Mouse (Mus musculus): ENCODE data around the gene Rin1. TPM values are rescaled to one million over a fixed set of nuclear protein-coding genes. Genes with fewer than 3 reads are reported as not detected.
A peak's percentile ranks its signal among the peaks of the same experiment; 100 is the strongest.

Gene Rin1
- polyA plus RNA-seq, 1 experiment = 1.9 TPM

DNA sequence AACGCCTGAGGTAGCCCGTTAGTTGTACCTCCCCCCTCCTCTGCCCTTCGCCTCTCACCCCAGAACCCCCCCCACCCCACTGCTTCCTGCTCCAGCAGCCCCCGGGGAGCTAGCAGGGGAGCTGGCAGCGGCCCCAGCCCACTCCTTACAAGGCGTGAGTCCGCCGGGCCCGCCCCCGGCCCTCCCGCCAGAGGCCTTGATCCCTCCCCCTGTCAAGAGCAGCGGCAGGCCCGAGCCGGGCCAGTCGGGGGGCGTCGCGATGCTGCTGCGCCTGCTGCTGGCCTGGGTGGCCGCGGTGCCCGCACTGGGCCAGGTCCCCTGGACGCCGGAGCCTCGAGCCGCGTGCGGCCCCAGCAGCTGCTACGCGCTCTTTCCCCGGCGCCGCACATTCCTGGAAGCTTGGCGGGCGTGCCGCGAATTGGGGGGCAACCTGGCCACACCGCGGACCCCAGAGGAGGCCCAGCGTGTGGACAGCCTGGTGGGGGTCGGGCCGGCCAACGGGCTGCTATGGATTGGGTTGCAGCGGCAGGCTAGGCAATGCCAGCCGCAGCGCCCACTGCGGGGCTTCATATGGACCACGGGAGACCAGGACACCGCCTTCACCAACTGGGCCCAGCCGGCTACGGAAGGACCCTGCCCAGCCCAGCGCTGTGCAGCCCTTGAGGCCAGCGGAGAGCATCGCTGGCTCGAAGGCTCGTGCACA, 17.7 kb downstream of the Rin1 start, which contains the start of gene Cd248:
TSS of gene Cd248 (plus strand) at position 212 of the 703 bp plus-strand sequence.
- TF ChIP-seq POLR2A (IDR thresholded peaks at IDR 0.05; ENCODE audit: low read depth, low read length) = no peak
- no peak for TF ChIP-seq CTCF (IDR thresholded peaks at IDR 0.05; ENCODE audit: extremely low read depth, insufficient read depth, insufficient read length, insufficient replicate concordance)
- Histone ChIP-seq H3K27ac (ENCODE audit: insufficient read depth, low read length) (0 out of 2 replicates have a peak within 1 kb of the TSS, but pooled peaks have one; percentile 16), H3K4me1 (ENCODE audit: control insufficient read depth, insufficient read depth, insufficient read length) (peaks cover 6% of the 10 kb centered on the region), H3K27me3 (ENCODE audit: control insufficient read depth, insufficient read depth, low read length) (peaks cover 12% of the 10 kb centered on the region), H3K4me3 (ENCODE audit: extremely low read depth, insufficient read depth, insufficient read length) (peak within 1 kb of the TSS; percentile 25; the same call in 1 of the 2 replicates), H3K36me3 (ENCODE audit: control insufficient read depth, insufficient read depth, low read length) (no peaks in the 10 kb centered on the region)
- DNase-seq (ENCODE audit: low read depth in 1 of 2, low spot score in 2 of 2) = no peak
- 5% methylated on average over 50 of the region's 56 CpGs for WGBS

DNA sequence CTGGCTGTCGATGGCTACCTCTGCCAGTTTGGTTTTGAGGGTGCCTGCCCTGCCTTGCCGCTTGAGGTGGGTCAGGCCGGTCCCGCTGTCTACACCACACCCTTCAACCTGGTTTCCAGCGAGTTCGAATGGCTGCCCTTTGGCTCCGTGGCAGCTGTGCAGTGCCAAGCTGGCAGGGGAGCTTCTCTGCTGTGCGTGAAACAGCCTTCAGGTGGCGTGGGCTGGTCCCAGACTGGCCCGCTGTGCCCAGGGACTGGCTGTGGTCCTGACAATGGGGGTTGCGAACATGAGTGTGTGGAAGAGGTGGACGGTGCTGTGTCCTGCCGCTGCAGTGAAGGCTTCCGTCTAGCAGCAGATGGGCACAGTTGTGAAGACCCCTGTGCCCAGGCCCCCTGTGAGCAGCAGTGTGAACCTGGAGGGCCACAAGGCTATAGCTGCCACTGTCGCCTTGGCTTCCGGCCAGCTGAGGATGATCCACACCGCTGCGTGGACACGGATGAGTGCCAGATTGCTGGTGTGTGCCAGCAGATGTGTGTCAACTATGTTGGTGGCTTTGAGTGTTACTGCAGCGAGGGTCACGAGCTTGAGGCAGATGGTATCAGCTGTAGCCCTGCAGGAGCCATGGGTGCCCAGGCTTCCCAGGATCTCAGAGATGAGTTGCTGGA, 18.4 kb downstream of the Rin1 start:
- no peak for DNase-seq (ENCODE audit: low read depth in 1 of 2, low spot score in 2 of 2)
- Histone ChIP-seq H3K4me1 (ENCODE audit: control insufficient read depth, insufficient read depth, insufficient read length) (peaks cover 6% of the 10 kb centered on the region), H3K27ac (ENCODE audit: insufficient read depth, low read length) (no peak overlapping the region), H3K27me3 (ENCODE audit: control insufficient read depth, insufficient read depth, low read length) (peaks cover 12% of the 10 kb centered on the region), H3K36me3 (ENCODE audit: control insufficient read depth, insufficient read depth, low read length) (no peaks in the 10 kb centered on the region), H3K4me3 (ENCODE audit: extremely low read depth, insufficient read depth, insufficient read length) (peak overlapping the region; percentile 25; the same call in 1 of the 2 replicates)
- WGBS = 45% methylated on average over 21 of the region's 21 CpGs
- no peak for TF ChIP-seq POLR2A (IDR thresholded peaks at IDR 0.05; ENCODE audit: low read depth, low read length)
- TF ChIP-seq CTCF (IDR thresholded peaks at IDR 0.05; ENCODE audit: extremely low read depth, insufficient read depth, insufficient read length, insufficient replicate concordance) = no peak

DNA sequence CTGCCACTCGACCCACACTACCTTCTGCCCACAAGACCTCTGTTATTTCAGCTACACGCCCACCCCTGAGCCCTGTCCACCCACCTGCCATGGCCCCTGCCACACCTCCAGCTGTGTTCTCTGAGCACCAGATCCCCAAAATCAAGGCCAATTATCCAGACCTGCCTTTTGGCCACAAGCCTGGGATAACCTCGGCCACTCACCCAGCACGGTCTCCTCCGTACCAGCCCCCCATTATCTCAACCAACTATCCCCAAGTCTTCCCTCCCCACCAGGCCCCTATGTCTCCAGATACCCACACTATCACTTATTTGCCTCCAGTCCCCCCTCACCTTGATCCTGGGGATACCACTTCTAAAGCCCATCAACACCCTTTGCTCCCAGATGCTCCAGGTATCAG, 19.2 kb downstream of the Rin1 start:
- H3K4me1 ChIP-seq (ENCODE audit: control insufficient read depth, insufficient read depth, insufficient read length) = peaks cover 6% of the 10 kb centered on the region
- H3K36me3 ChIP-seq (ENCODE audit: control insufficient read depth, insufficient read depth, low read length) = no peaks in the 10 kb centered on the region
- TF ChIP-seq POLR2A (IDR thresholded peaks at IDR 0.05; ENCODE audit: low read depth, low read length) (no peak), CTCF (IDR thresholded peaks at IDR 0.05; ENCODE audit: extremely low read depth, insufficient read depth, insufficient read length, insufficient replicate concordance) (no peak)
- WGBS = 92% methylated on average over 5 of the region's 5 CpGs
- DNase-seq (ENCODE audit: low read depth in 1 of 2, low spot score in 2 of 2) = no peak
- no peak overlapping the region for H3K27ac ChIP-seq (ENCODE audit: insufficient read depth, low read length)
- H3K4me3 ChIP-seq (ENCODE audit: extremely low read depth, insufficient read depth, insufficient read length) = no peak overlapping the region
- H3K27me3 ChIP-seq (ENCODE audit: control insufficient read depth, insufficient read depth, low read length) = peaks cover 12% of the 10 kb centered on the region

DNA sequence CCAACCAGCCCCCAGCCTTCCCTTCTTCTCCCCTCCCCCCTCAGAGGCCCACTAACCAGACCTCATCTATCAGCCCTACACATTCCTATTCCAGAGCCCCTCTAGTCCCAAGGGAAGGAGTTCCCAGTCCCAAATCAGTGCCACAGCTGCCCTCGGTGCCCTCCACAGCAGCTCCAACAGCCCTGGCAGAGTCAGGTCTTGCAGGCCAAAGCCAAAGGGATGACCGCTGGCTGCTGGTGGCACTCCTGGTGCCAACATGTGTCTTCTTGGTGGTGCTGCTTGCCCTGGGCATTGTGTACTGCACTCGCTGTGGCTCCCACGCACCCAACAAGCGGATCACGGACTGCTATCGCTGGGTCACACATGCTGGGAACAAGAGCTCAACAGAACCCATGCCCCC, 19.7 kb downstream of the Rin1 start:
- DNase-seq (ENCODE audit: low read depth in 1 of 2, low spot score in 2 of 2) = no peak
- Histone ChIP-seq H3K4me1 (ENCODE audit: control insufficient read depth, insufficient read depth, insufficient read length) (peaks cover 6% of the 10 kb centered on the region), H3K27me3 (ENCODE audit: control insufficient read depth, insufficient read depth, low read length) (peaks cover 12% of the 10 kb centered on the region), H3K4me3 (ENCODE audit: extremely low read depth, insufficient read depth, insufficient read length) (no peak overlapping the region), H3K27ac (ENCODE audit: insufficient read depth, low read length) (no peak overlapping the region), H3K36me3 (ENCODE audit: control insufficient read depth, insufficient read depth, low read length) (no peaks in the 10 kb centered on the region)
- no peak for TF ChIP-seq POLR2A (IDR thresholded peaks at IDR 0.05; ENCODE audit: low read depth, low read length)
- TF ChIP-seq CTCF (IDR thresholded peaks at IDR 0.05; ENCODE audit: extremely low read depth, insufficient read depth, insufficient read length, insufficient replicate concordance) = no peak
- WGBS = 92% methylated on average over 7 of the region's 7 CpGs

DNA sequence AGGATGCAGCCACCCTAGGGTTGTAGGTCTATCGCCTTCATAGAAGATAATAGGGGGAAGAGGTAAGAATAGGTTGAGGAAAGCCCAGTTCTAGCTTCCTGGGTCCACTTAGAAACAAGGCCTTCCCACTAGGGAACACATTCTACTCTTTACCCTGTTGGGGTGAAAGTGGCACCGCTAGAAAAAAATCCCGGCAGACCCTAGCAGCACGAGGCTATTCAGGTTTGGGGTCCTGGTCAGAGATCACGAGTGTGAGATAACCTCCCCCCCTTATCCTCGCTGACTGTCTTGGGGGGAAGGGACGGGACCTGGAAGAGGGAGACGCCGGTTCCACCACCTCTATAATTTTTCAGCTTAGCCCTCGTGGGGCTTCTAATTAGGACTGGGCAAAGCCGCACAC, 20.8 kb downstream of the Rin1 start:
- DNase-seq (ENCODE audit: low read depth in 1 of 2, low spot score in 2 of 2) = no peak
- no peak overlapping the region for H3K27ac ChIP-seq (ENCODE audit: insufficient read depth, low read length)
- WGBS = 61% methylated on average over 11 of the region's 11 CpGs
- H3K36me3 ChIP-seq (ENCODE audit: control insufficient read depth, insufficient read depth, low read length) = no peaks in the 10 kb centered on the region
- H3K4me3 ChIP-seq (ENCODE audit: extremely low read depth, insufficient read depth, insufficient read length) = no peak overlapping the region
- TF ChIP-seq POLR2A (IDR thresholded peaks at IDR 0.05; ENCODE audit: low read depth, low read length) (no peak), CTCF (IDR thresholded peaks at IDR 0.05; ENCODE audit: extremely low read depth, insufficient read depth, insufficient read length, insufficient replicate concordance) (no peak)
- H3K4me1 ChIP-seq (ENCODE audit: control insufficient read depth, insufficient read depth, insufficient read length) = peaks cover 6% of the 10 kb centered on the region
- H3K27me3 ChIP-seq (ENCODE audit: control insufficient read depth, insufficient read depth, low read length) = peaks cover 12% of the 10 kb centered on the region

DNA sequence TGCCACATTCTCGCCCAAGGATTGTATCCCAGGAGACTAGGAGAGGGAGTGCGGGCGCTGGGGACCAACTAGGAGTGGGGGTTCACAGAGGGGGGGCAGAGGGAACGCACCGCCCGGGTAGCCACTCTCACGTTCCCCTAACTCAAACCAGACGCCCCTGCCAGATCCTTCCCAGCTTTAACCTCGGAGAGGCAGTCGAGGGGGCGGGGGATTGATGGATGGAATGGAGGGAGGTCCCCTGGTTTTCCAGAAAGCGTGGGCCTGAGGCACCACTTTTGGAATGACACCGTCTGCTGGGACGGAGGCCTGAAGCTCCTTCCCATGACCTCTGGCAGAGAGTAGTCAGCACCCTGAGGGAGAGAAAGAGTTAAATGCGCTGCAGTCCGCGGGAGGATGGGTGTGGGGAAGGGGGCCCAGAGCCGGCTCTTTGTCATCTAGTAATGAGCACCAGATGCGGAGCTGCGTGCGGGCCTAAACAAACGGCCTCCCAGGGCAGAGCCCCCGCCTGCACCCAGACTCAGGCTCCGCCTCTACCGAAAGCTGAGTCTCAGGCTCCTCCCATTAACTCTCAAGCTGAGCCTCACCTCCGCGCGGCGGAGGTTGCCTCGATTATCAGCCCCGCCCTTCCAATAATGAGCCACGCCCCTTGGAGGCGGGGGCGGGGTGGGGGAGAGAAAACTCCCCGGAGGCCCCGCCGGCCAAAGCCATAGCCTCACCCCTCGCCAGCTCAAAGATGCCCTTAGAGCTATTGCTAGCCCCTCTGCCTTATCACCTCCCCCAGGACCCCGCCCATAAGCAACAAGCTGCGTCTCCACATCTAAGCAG, 21.5 kb downstream of the Rin1 start:
- 11% methylated on average over 40 of the region's 40 CpGs for WGBS
- H3K27me3 ChIP-seq (ENCODE audit: control insufficient read depth, insufficient read depth, low read length) = peaks cover 12% of the 10 kb centered on the region
- peaks cover 6% of the 10 kb centered on the region for H3K4me1 ChIP-seq (ENCODE audit: control insufficient read depth, insufficient read depth, insufficient read length)
- H3K36me3 ChIP-seq (ENCODE audit: control insufficient read depth, insufficient read depth, low read length) = no peaks in the 10 kb centered on the region
- H3K4me3 ChIP-seq (ENCODE audit: extremely low read depth, insufficient read depth, insufficient read length) = peak overlapping the region; percentile 45
- H3K27ac ChIP-seq (ENCODE audit: insufficient read depth, low read length) = no peak overlapping the region
- TF ChIP-seq CTCF (IDR thresholded peaks at IDR 0.05; ENCODE audit: extremely low read depth, insufficient read depth, insufficient read length, insufficient replicate concordance) (no peak), POLR2A (IDR thresholded peaks at IDR 0.05; ENCODE audit: low read depth, low read length) (no peak)
- DNase-seq (ENCODE audit: low read depth in 1 of 2, low spot score in 2 of 2) = peak in 1 of 2 experiments; percentile 52

Measured in spleen, adult 2 months (tissue).